Mouse (Mus musculus) embryo, embryonic 11 days (tissue): ENCODE results near the gene Nab1.
A peak's percentile ranks its signal among the peaks of the same experiment; 100 is the strongest.

Experiments
- DNase-seq: peaks from one replicate; pipeline ENCODE4 v3.0.0-alpha.2; 2015

The Nab1 gene

DNA sequence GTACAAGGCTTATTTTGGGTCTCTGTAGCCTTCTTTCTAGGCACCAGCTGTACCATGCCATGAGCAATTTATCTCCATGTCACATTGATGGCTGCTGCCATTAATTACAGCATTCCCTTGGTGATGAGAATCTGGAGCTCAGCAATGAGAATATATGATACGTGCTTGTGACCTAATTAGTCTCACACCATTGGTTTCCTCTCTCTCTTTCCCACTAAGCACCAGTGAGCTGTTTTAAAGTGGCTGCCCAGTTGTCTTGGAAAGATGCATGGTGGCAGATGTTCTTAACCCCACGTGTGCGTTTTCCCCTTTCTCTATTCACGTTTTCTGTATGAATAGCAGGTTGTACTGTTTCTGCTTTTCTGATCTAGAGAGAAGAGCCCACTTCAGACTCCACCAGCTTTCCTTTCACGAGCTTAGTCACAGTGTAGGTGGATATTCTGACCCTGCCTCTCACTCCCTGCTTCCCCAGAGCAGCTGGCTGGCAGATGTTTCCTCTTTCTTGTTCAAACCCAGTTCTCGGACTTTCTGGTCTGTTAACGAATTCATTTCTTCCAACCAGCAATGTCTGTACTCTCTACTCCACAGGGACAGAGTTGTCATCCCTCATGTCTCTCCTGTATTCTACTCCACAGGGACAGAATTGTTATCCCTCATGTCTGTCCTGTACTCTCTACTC lies 29.5 kb downstream of the Nab1 start:
- peak; percentile 48 for DNase-seq

- DNase-seq = no peak
Observed at GRCm38 (mm10) chr1:52470326-52470725, 30.2 kb downstream of the Nab1 start.

DNA sequence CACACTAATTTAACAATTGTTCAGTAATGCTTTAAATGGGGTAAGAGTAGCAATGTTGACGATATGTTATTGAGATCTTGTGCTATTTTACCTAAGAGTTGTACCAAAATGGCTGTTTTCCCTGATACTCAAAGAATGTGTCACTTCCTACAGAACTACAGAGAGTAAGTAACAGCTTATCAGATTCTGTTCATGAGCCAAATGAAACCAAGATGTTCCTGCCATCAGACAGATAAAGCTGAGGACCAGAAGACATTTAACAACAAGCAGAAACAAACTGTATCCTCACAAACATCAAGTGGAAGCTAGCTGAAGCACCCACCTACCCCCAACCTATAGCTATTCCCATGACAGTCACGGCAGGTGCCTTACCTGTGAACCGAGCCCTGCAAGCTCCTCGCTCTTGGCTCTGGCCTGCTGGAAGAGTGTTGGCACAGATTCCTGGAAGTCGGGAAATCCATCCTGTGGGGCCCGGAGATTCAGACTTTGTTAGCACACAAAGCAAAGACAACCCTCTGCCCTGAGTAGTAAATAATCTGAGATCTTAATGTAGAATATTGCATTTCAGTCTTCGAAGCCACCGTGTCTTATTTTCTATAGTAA lies 33.9 kb downstream of the Nab1 start:
- no peak for DNase-seq

DNA sequence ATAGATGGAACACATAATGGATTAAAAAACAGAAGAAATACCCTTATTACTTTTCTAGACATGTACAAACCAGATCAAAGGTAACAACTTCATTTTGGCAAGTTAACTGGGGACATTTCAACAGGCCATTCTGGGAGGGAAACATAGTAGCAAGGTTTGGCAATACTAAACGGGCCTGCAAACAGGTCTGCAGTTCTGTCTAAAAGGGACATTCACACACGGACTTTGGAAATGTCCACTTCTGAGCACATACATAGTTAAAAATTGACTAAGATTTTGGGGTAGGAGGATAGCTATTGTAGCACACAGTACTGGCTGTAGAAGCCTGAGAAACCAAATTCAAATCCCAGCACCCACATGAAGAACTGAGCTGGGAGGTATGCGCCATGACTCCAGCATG lies 34.6 kb downstream of the Nab1 start:
- DNase-seq = no peak

GRCm38 (mm10) chr1:52465264-52465663 lies 35.2 kb downstream of the Nab1 start:
- DNase-seq = no peak

GRCm38 (mm10) chr1:52463305-52463704 lies 37.2 kb downstream of the Nab1 start:
- DNase-seq = no peak

DNA sequence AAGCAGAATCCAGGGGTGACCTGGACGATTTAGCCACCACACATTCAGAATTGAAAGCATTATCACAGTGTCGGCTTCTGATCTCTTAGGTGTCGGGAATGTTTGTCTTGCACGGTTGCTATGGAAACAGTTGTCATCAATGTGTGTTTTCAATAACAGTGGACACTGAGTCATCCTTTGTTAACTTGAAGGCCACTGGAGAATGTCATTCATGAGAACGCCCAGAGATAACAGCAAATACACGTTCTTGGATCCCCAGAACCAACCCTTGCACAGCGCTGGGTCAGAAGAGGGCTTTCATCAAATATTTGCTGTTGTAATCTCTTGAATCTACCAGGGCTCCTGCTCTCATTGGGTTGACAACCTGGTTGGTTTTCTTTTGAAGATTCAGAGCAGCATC lies 43.9 kb downstream of the Nab1 start:
- DNase-seq = peak; percentile 24

GRCm38 (mm10) chr1:52454509-52455001 lies 45.9 kb downstream of the Nab1 start:
- DNase-seq = no peak

DNA sequence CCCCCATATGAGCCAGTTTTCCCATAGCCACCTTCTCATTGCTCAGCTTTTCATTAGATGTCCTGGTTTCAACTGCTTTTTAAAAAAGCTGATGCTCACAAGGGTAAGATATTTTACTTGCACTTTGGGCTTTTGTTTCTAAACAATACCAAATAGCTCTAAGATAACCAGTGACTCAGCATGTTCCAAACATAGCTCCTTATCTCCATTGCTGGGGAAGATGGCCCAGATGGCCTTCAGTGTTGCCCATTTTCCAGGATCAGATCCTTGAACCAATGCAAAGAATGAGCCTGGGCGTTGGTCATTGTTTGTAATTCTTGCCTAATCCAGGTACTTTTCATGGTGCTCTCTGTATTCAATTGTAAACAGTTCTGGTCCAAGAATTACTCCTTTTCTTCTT lies 49.1 kb downstream of the Nab1 start:
- no peak for DNase-seq

DNA sequence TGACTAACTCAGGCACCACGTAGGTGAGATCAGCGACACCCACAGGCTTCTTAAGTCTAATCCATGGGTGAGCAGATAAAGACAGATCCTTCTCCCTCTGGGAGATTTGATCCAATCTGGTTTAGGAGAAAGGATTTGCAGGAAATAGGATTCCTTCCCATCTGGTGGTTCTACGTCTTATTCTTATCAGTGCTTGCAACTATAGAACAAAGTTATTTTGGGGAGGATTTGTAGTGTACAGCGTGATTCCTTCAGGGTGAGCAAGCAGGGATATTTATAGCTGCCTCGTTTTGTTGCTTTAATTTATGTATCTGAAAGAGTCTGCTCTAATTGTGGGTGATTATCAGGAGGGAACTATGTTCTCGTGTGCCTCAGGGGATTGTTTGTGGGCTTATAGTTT lies 64.6 kb downstream of the Nab1 start:
- no peak for DNase-seq

DNA sequence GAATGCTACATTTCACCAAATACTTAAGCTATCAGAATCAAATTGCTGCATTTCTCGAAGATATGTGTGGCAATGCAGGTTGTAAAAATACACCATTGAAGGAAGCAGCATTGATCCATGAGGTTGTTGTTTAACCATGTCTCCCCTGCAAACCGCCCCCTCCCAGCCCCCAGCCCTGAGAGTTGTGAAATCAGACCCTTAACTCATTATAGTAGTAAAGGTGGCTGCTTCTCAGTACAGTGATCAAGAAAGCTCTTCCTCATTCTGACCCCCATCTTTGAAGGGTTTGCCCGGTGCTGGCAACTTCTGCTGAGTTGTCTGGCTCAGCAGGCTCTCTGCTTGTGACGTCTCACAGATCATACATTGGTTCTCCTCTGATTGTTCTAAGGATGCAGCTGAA lies 66.4 kb downstream of the Nab1 start:
- no peak for DNase-seq

- DNase-seq = no peak
Observed at GRCm38 (mm10) chr1:52431806-52432205, 68.7 kb downstream of the Nab1 start.

- DNase-seq = no peak
Observed at GRCm38 (mm10) chr1:52430606-52431005, 69.9 kb downstream of the Nab1 start.

DNA sequence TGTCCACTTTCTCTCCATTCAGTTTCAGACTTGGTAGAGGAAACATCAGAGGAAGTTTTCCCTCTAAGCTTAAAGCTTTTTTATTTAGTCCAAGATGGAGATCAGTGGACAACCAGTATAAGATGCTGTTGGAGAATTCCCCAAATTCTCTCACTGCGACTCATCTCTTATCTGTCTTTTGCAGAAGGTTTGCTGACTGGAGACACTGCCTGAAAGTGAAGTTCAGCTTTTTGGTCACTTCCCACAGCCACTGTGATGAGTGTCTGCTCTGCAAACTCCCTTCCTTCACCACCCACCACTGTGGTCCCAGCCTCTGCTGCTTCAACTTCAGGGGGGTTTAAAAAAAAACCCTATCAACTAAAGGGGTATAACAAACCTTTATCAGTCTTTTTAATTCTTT lies 70.4 kb downstream of the Nab1 start:
- no peak for DNase-seq

DNA sequence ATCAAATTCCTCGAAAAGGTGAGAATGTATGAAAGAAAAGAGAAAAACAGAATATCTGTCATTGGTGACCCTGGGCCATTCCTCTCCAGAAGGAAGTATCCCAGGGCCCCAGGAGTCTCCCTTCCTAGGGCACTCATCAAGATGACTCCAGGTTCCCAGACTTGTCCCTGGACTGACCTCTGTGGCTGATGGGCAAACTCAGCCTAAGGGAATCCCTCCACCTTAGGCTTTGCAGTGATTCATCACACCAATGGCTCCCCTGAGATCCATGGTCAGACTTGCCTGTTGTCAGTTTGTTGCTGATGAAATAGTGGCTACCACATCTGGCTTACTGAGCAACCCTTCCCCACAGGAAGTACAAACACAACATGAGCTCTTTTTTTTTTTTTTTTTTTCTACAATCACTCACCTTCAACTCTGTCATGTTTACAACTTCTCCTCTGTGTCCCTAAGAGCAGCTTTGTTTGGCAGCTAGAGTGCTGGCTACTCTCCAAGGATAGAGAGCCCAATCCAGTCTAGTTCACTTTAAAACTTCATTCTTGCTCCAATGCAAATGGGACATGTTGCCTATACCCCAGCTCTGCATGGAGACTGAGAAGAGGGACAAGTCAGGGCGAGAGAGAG lies 72.5 kb downstream of the Nab1 start:
- DNase-seq = peak; percentile 16

- DNase-seq = no peak
Observed at GRCm38 (mm10) chr1:52423846-52424245, 76.6 kb downstream of the Nab1 start.

GRCm38 (mm10) chr1:52423057-52423456 lies 77.4 kb downstream of the Nab1 start:
- no peak for DNase-seq

- DNase-seq = no peak
Observed at GRCm38 (mm10) chr1:52422137-52422536, 78.3 kb downstream of the Nab1 start.

GRCm38 (mm10) chr1:52421623-52422022 lies 78.9 kb downstream of the Nab1 start:
- no peak for DNase-seq

DNA sequence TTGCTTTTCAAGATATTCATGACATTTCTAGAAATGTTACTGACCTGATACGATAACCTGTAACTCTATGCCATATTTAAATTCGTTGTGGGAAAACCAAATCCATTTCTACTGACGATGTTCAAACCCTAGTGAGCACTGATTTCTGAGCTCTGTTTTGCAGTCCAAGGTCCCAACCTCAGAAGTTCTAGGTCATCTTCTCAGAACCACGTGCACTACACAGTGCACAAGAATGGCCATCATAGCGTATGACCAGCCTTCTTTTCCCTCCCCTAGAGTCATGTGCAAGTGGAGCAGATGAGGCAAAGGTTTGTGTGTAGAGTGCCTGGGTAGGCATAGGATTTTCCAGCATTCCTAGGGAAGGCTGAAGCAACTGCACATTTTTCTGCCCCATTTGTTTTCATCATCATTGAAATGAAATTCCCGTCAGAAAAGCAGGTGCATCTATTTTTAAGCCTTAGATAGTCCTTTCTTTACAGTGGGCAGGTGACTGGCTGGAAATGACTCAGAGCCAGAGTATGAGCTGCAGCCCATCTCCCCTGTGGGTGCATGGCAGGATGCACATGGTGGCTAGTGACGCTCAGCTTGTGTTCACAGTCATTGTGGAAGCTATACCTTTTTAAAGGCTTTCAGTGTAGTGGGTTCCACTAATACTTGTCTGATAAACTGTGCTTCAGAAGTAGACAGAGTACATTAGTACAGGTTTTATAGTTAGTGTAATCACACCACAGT lies 81.2 kb downstream of the Nab1 start:
- no peak for DNase-seq
